Mouse (Mus musculus) CH12.LX (cell line): ENCODE measurements around the gene Phf2. TPM values are rescaled to one million over a fixed set of nuclear protein-coding genes. Genes with fewer than 3 reads are reported as not detected.

Experiments used
- DNase-seq: peaks from one replicate; pipeline ENCODE4 v3.0.0-alpha.2; 2013; ENCODE audit errors: extremely low read depth
- H3K27ac ChIP-seq: 2 replicates; pipeline ENCODE4 v1.5.1; 2012; ENCODE audit warnings: low read depth, mild to moderate bottlenecking, control low read depth, moderate library complexity; ENCODE audit not compliant: insufficient read depth
- H3K27me3 ChIP-seq: replicated peaks from 2 replicates; pipeline ENCODE3; 2012; ENCODE audit warnings: inconsistent platforms
- H3K36me3 ChIP-seq, 2 experiments: replicated peaks in 1 of 2; 2 replicates each; pipeline versions ENCODE3 to v1.6.1; 2012; ENCODE audit warnings: inconsistent platforms in 1 of 2, low read length in 1 of 2, mild to moderate bottlenecking in 1 of 2, mixed read lengths in 1 of 2, moderate library complexity in 1 of 2; ENCODE audit not compliant: control insufficient read depth in 1 of 2, insufficient read depth in 1 of 2
- H3K4me1 ChIP-seq, 2 experiments: 2 replicates each; pipeline ENCODE4 v1.6.1; 2012; ENCODE audit warnings: inconsistent platforms in 1 of 2, moderate library complexity in 1 of 2; ENCODE audit not compliant: insufficient read depth in 2 of 2, control insufficient read depth in 1 of 2
- H3K4me2 ChIP-seq: 2 replicates; pipeline ENCODE4 v1.6.1; 2012; ENCODE audit warnings: low read depth, mild to moderate bottlenecking, control low read depth; ENCODE audit not compliant: poor library complexity, insufficient read depth, severe bottlenecking
- H3K4me3 ChIP-seq, 3 experiments: fragments of 150-350 bp in 1 of 3; sonication (generic) in 1 of 3; replicated peaks in 1 of 3; 2 replicates each; pipeline versions ENCODE3 to v1.5.1; 2011 to 2012; ENCODE audit warnings: low read depth in 2 of 3, low read length in 2 of 3, mild to moderate bottlenecking in 2 of 3, moderate library complexity in 2 of 3, control low read depth in 1 of 3, improper control_type of control experiment in 1 of 3, inconsistent platforms in 1 of 3, mixed read lengths in 1 of 3; ENCODE audit not compliant: poor library complexity in 1 of 3
- H3K79me2 ChIP-seq: replicated peaks from 2 replicates; pipeline ENCODE4 v1.6.1; 2012; ENCODE audit warnings: mild to moderate bottlenecking, moderate library complexity; ENCODE audit not compliant: control insufficient read depth, poor library complexity, insufficient read depth, severe bottlenecking; ENCODE audit errors: extremely low read depth
- H3K9ac ChIP-seq: 2 replicates; pipeline ENCODE4 v1.6.1; 2012; ENCODE audit warnings: low read depth, mild to moderate bottlenecking, control low read depth, moderate library complexity; ENCODE audit not compliant: insufficient read depth
- H3K9me3 ChIP-seq: replicated peaks from 2 replicates; pipeline ENCODE3; 2012; ENCODE audit warnings: low read length, inconsistent platforms, mixed read lengths
- CHD1 ChIP-seq: IDR thresholded peaks from 2 replicates; pipeline ENCODE4 v1.6.1; 2012; ENCODE audit warnings: low read depth, low read length, improper control_type of control experiment, inconsistent platforms
- CHD2 ChIP-seq: IDR thresholded peaks from 2 replicates; pipeline ENCODE4 v1.6.1; 2011; ENCODE audit warnings: low read length, improper control_type of control experiment
- CTCF ChIP-seq, 2 experiments: IDR thresholded peaks in 1 of 2; conservative IDR thresholded peaks in 1 of 2; 2 replicates each; pipeline ENCODE4 v1.5.1; 2011 to 2012; ENCODE audit warnings: low read depth in 2 of 2, low read length in 2 of 2, improper control_type of control experiment in 1 of 2, inconsistent platforms in 1 of 2, mild to moderate bottlenecking in 1 of 2, moderate library complexity in 1 of 2
- ELF1 ChIP-seq: IDR thresholded peaks from 2 replicates; pipeline ENCODE4 v1.6.1; 2014; ENCODE audit warnings: low read depth, mild to moderate bottlenecking, inconsistent platforms, low read length, improper control_type of control experiment
- EP300 ChIP-seq: IDR thresholded peaks from 2 replicates; pipeline ENCODE4 v1.6.1; 2011; ENCODE audit warnings: low read length, improper control_type of control experiment
- IRF4 ChIP-seq: IDR thresholded peaks from 2 replicates; pipeline ENCODE4 v1.6.1; 2014; ENCODE audit warnings: low read depth, mild to moderate bottlenecking, inconsistent platforms, low read length, improper control_type of control experiment
- JUN ChIP-seq: IDR thresholded peaks from 2 replicates; pipeline ENCODE4 v1.6.1; 2011; ENCODE audit warnings: low read depth, mild to moderate bottlenecking, low read length, improper control_type of control experiment, moderate library complexity; ENCODE audit not compliant: insufficient read depth
- KAT2A ChIP-seq: IDR thresholded peaks from 2 replicates; pipeline ENCODE4 v1.6.1; 2012; ENCODE audit warnings: low read length, improper control_type of control experiment, inconsistent platforms; ENCODE audit not compliant: insufficient replicate concordance
- MAFK ChIP-seq: IDR thresholded peaks from 2 replicates; pipeline ENCODE4 v1.6.1; 2011; ENCODE audit warnings: low read length, improper control_type of control experiment; ENCODE audit not compliant: insufficient replicate concordance
- MAZ ChIP-seq: IDR thresholded peaks from 2 replicates; pipeline ENCODE4 v1.6.1; 2012; ENCODE audit warnings: low read depth, mild to moderate bottlenecking, inconsistent platforms, low read length, improper control_type of control experiment, moderate library complexity
- MEF2A ChIP-seq: IDR thresholded peaks from 2 replicates; pipeline ENCODE4 v1.6.1; 2014; ENCODE audit warnings: low read depth, mild to moderate bottlenecking, inconsistent platforms, low read length, improper control_type of control experiment, borderline replicate concordance
- MXI1 ChIP-seq: IDR thresholded peaks from 2 replicates; pipeline ENCODE4 v1.6.1; 2011; ENCODE audit warnings: mild to moderate bottlenecking, low read depth, low read length, improper control_type of control experiment
- MYC ChIP-seq: IDR thresholded peaks from 2 replicates; pipeline ENCODE4 v1.6.1; 2011; ENCODE audit warnings: low read depth, mild to moderate bottlenecking, improper control_type of control experiment, low read length
- NELFE ChIP-seq: IDR thresholded peaks from 2 replicates; pipeline ENCODE4 v1.6.1; 2011; ENCODE audit warnings: low read depth, low read length, improper control_type of control experiment
- NRF1 ChIP-seq: IDR thresholded peaks from 2 replicates; pipeline ENCODE4 v1.6.1; 2014; ENCODE audit warnings: low read depth, mild to moderate bottlenecking, inconsistent platforms, low read length, improper control_type of control experiment, moderate library complexity
- PAX5 ChIP-seq: IDR thresholded peaks from 2 replicates; pipeline ENCODE4 v1.6.1; 2012; ENCODE audit warnings: low read length, inconsistent platforms, mixed read lengths
- POLR2AphosphoS2 ChIP-seq: IDR thresholded peaks from 2 replicates; pipeline ENCODE4 v1.6.1; 2011; ENCODE audit warnings: low read depth, low read length, improper control_type of control experiment
- RAD21 ChIP-seq: IDR thresholded peaks from 2 replicates; pipeline ENCODE4 v1.6.1; 2011; ENCODE audit warnings: low read depth, mild to moderate bottlenecking, low read length, improper control_type of control experiment, moderate library complexity
- RCOR1 ChIP-seq: conservative IDR thresholded peaks from 2 replicates; pipeline ENCODE4 v1.6.1; 2012; ENCODE audit warnings: low read depth, mild to moderate bottlenecking, inconsistent platforms, low read length, improper control_type of control experiment
- SIN3A ChIP-seq: IDR thresholded peaks from 2 replicates; pipeline ENCODE4 v1.6.1; 2012; ENCODE audit warnings: low read length, improper control_type of control experiment, inconsistent platforms
- TBP ChIP-seq: conservative IDR thresholded peaks from 2 replicates; pipeline ENCODE4 v1.6.1; 2011; ENCODE audit warnings: low read depth, low read length, improper control_type of control experiment
- TCF12 ChIP-seq: IDR thresholded peaks from 2 replicates; pipeline ENCODE4 v1.6.1; 2014; ENCODE audit warnings: low read depth, mild to moderate bottlenecking, inconsistent platforms, low read length, improper control_type of control experiment
- UBTF ChIP-seq: IDR thresholded peaks from 2 replicates; pipeline ENCODE4 v1.6.1; 2012; ENCODE audit warnings: low read depth, mild to moderate bottlenecking, inconsistent platforms, low read length, improper control_type of control experiment, moderate library complexity
- ZC3H11A ChIP-seq: IDR thresholded peaks from 2 replicates; pipeline ENCODE4 v1.6.1; 2012; ENCODE audit warnings: low read depth, mild to moderate bottlenecking, inconsistent platforms, low read length, improper control_type of control experiment
- ZMIZ1 ChIP-seq: IDR thresholded peaks from 2 replicates; pipeline ENCODE4 v1.6.1; 2012; ENCODE audit warnings: low read depth, mild to moderate bottlenecking, inconsistent platforms, low read length, improper control_type of control experiment
- dilution Hi-C: fragments of 300-500 bp; cut with MboI; formaldehyde crosslinking; loops from 2 replicates; pipeline ENCODE4 v1.14.3; 2020; ENCODE audit warnings: low sequenced_read_pairs; ENCODE audit not compliant: extremely low pct_unique_long_range_greater_than_20kb, extremely low pct_ligation_motif_present
- in situ Hi-C: fragments of 300-500 bp; cut with MboI; formaldehyde crosslinking; loops from 3 replicates; pipeline ENCODE4 v1.14.3; 2019; ENCODE audit warnings: low sequenced_read_pairs, low pct_ligation_motif_present, low pct_unique_long_range_greater_than_20kb, mixed read lengths
- polyA plus RNA-seq: library from polyadenylated mRNA; unstranded; fragments of >175 nt; gene quantifications from 2 replicates; pipeline ENCODE4 v1.2.1, GENCODE M21; 2012; ENCODE audit warnings: low read depth; ENCODE audit not compliant: insufficient read length
- total RNA-seq, 2 experiments: library from RNA; depleted of rRNA; stranded (reverse); fragments of 300-350 nt in 1 of 2; fragments of >200 nt in 1 of 2; gene quantifications; 2 replicates each; pipeline ENCODE4 v1.2.3; 2012 to 2014

Phf2 gene
- total and polyA plus RNA-seq, 3 experiments: 2.3 to 14.2 (median 6.7) TPM

DNA sequence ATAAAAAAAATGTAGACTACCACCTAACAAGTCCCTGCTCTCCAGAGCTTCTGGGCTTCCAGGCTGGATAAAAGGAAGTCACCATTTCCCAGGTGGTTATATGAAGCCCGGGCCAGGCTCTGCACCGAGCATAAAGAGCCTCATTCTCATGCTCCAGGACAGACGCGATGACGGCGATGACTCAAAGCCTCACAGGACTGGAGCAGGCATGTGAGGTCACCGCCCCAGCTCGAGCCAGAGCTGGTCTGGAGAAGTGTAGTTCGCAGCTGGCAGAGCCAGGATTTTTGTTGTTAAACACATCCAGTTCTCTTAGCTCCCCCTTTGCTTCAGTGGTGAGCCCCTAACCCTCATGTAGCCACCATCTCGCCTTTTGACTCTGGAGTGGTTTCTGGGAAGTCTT, 48.6 kb downstream of the Phf2 start:
- peaks cover 59 to 97% of the 10 kb centered on the region in 2 experiments for H3K36me3 ChIP-seq
- no peak overlapping the region for H3K27ac ChIP-seq
- H3K4me3 ChIP-seq: no peak overlapping the region
- H3K79me2 ChIP-seq: no peaks in the 10 kb centered on the region
- no peak overlapping the region for H3K9ac ChIP-seq
- in situ Hi-C loops: loop anchor here (25.0 kb wide), 1 partner anchor 285 kb away; no protein-coding TSS in a partner anchor
- H3K9me3 ChIP-seq: no peaks in the 10 kb centered on the region
- DNase-seq: no peak
- dilution Hi-C loops: no loop called here
- no peaks in the 10 kb centered on the region; a peak in 1 of 4 replicates for H3K4me1 ChIP-seq
- TF ChIP-seq CHD1 (no peak), CHD2 (no peak)
- H3K27me3 ChIP-seq: no peaks in the 10 kb centered on the region
- H3K4me2 ChIP-seq: no peak overlapping the region

DNA sequence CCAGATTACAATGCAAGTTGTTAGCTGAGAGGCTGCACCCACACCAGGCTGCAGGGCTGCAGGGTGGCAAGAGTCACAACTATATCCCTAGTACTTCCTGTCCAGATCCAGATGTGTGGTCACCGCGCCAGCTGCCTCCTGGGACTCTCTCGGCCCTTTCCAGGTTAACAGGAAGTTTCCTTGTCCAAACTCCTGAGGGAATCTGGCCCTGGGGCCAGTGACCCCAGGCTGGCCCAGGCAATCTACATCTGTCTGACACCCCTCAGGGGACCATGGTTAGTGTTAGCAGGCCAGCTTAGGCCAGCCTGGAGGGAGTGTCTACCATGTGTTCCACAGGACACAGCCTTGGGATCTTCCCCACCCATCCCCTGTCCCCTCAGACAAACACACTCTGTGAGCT, 51.8 kb downstream of the Phf2 start:
- H3K36me3 ChIP-seq: peaks cover 67 to 99% of the 10 kb centered on the region in 2 experiments

DNA sequence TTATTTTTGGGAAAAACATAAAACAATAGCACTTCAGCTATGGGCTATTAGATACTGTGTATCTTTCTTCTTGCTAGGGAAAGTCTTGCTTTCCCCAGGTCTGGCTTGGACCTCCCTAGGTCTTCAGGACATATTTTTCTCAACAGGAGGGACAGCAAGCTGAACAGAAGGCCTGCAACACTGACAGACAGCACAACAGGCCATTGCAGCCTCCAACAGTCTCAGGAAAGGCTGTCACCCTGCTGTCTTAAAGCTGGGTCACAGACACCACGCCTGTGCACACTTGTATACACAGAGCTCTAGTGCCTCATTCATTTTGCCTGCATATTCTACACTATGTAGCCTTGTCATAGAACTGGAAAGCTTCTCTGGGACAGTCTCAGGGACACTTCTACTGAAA, 56.5 kb downstream of the Phf2 start:
- H3K79me2 ChIP-seq: no peaks in the 10 kb centered on the region
- no peak for TF ChIP-seq ZC3H11A
- no peak for TF ChIP-seq ELF1
- TF ChIP-seq NELFE: no peak
- no peak for TF ChIP-seq PAX5
- no peak for TF ChIP-seq RAD21
- TF ChIP-seq TBP: no peak
- no peak for TF ChIP-seq UBTF
- TF ChIP-seq EP300: no peak
- no peak for TF ChIP-seq MAZ
- TF ChIP-seq NRF1: no peak
- no peak for TF ChIP-seq POLR2AphosphoS2
- TF ChIP-seq MYC: no peak
- TF ChIP-seq ZMIZ1: no peak
- TF ChIP-seq IRF4: no peak
- no peak for TF ChIP-seq SIN3A
- TF ChIP-seq CHD2: no peak
- TF ChIP-seq, all 38 proteins: peak for 0
- Histone ChIP-seq H3K9ac (no peak overlapping the region), H3K9me3 (no peaks in the 10 kb centered on the region), H3K4me1 (no peaks in the 10 kb centered on the region), H3K36me3 (peaks cover 54 to 97% of the 10 kb centered on the region in 2 experiments), H3K27me3 (no peaks in the 10 kb centered on the region), H3K4me3 (no peak overlapping the region), H3K4me2 (no peak overlapping the region), H3K27ac (no peak overlapping the region)
- in situ Hi-C loops (loop anchor here (25.0 kb wide), 1 partner anchor 277 kb away; no protein-coding TSS in a partner anchor), dilution Hi-C loops (no loop called here)
- DNase-seq: no peak

More for the DNA sequence above, 51.8 kb downstream of the Phf2 start:
- no peaks in the 10 kb centered on the region for H3K9me3 ChIP-seq
- no peaks in the 10 kb centered on the region for H3K4me1 ChIP-seq
- no peak overlapping the region for H3K27ac ChIP-seq
- no peaks in the 10 kb centered on the region for H3K79me2 ChIP-seq
- no peak for DNase-seq
- dilution Hi-C loops (no loop called here), in situ Hi-C loops (loop anchor here (25.0 kb wide), 1 partner anchor 282 kb away; no protein-coding TSS in a partner anchor)
- no peak overlapping the region for H3K9ac ChIP-seq
- TF ChIP-seq MAFK: no peak
- no peak for TF ChIP-seq RCOR1
- no peak for TF ChIP-seq CHD1
- TF ChIP-seq CTCF (conservative IDR thresholded peaks at IDR 0.05 in 1 of 2, IDR thresholded peaks at IDR 0.05 in 1 of 2; ENCODE audit: low read depth in 2 of 2, low read length in 2 of 2): no peak
- TF ChIP-seq JUN: no peak
- TF ChIP-seq MEF2A: no peak
- no peak for TF ChIP-seq TCF12
- no peak for TF ChIP-seq PAX5
- TF ChIP-seq KAT2A: no peak
- no peak for TF ChIP-seq CHD2
- no peak for TF ChIP-seq MXI1
- H3K4me2 ChIP-seq: no peak overlapping the region
- no peaks in the 10 kb centered on the region for H3K27me3 ChIP-seq
- no peak overlapping the region for H3K4me3 ChIP-seq
